Mouse (Mus musculus): ENCODE measurements around the gene Reg2. TPM values are rescaled to one million over a fixed set of nuclear protein-coding genes. Genes with fewer than 3 reads are reported as not detected.

Gene Reg2
- polyA plus RNA-seq, 1 experiment, result not detected

- H3ac ChIP-seq (ENCODE audit: control insufficient read depth, insufficient read length), result no peak overlapping the region
- TF ChIP-seq TCF3 (IDR thresholded peaks at IDR 0.05; ENCODE audit: insufficient read length, low read depth), result no peak
- TF ChIP-seq POLR2AphosphoS2 (IDR thresholded peaks at IDR 0.05; ENCODE audit: insufficient read length, low read depth), result no peak
- no peak for TF ChIP-seq USF1 (IDR thresholded peaks at IDR 0.05; ENCODE audit: low read depth)
- no peak for TF ChIP-seq CEBPB (IDR thresholded peaks at IDR 0.05; ENCODE audit: insufficient read depth, poor library complexity, severe bottlenecking)
- TF ChIP-seq REST (IDR thresholded peaks at IDR 0.05; ENCODE audit: insufficient read depth, insufficient read length), result no peak
- no peak for TF ChIP-seq TCF12 (IDR thresholded peaks at IDR 0.05; ENCODE audit: insufficient read depth, poor library complexity, severe bottlenecking)
- no peak for TF ChIP-seq SRF (IDR thresholded peaks at IDR 0.05; ENCODE audit: control insufficient read depth, insufficient read length, low read depth)
- no peak for TF ChIP-seq MYOG (IDR thresholded peaks at IDR 0.05; ENCODE audit: control insufficient read depth in 1 of 3, insufficient read depth in 1 of 3, insufficient read length in 2 of 3, low read depth in 2 of 3)
- no peak for TF ChIP-seq MYOD1 (IDR thresholded peaks at IDR 0.05; ENCODE audit: control insufficient read depth in 1 of 3, insufficient read length in 2 of 3, low read depth in 2 of 3)
- no peak for TF ChIP-seq E2F4 (IDR thresholded peaks at IDR 0.05; ENCODE audit: insufficient read depth)
- H3K79me2 ChIP-seq (ENCODE audit: control insufficient read depth, insufficient read depth), result no peaks in the 10 kb centered on the region
- no peaks in the 10 kb centered on the region for H3K36me3 ChIP-seq (ENCODE audit: control insufficient read depth, insufficient read depth)
- H3K4me3 ChIP-seq, result no peak overlapping the region
- no peaks in the 10 kb centered on the region for H3K27me3 ChIP-seq (ENCODE audit: control insufficient read depth, insufficient read depth, insufficient read length)
- H3K4me2 ChIP-seq (ENCODE audit: low read depth), result no peak overlapping the region
Observed at GRCm38 (mm10) chr6:78452804-78453203, 57.4 kb downstream of the Reg2 start.

Other genes starting within 250 kb of the Reg2 start
- gene Reg3b, start 25.0 kb upstream of the Reg2 start, polyA plus RNA-seq (2012; fragmentation: generic; extraction: Trizol), result not detected
- gene Reg3d, start 16.8 kb upstream of the Reg2 start, polyA plus RNA-seq (2012; fragmentation: generic; extraction: Trizol), result not detected
- not detected for gene Reg3a, start 14.9 kb upstream of the Reg2 start, polyA plus RNA-seq (2012; fragmentation: generic; extraction: Trizol)
- not detected for gene Reg1, start 27.1 kb downstream of the Reg2 start, polyA plus RNA-seq (2012; fragmentation: generic; extraction: Trizol)
- gene Reg3g, start 73.2 kb downstream of the Reg2 start, polyA plus RNA-seq (2012; fragmentation: generic; extraction: Trizol), result not detected